Mouse (Mus musculus) bone marrow macrophage, adult 2 months (primary cell): ENCODE results near the gene Slc25a23.

Experiments
- CTCF ChIP-seq: IDR thresholded peaks from 2 replicates; pipeline ENCODE4 v1.5.1; 2012; ENCODE audit warnings: low read depth, mild to moderate bottlenecking, low read length, moderate library complexity
- POLR2A ChIP-seq: IDR thresholded peaks from 2 replicates; pipeline ENCODE4 v1.6.1; 2012; ENCODE audit warnings: mild to moderate bottlenecking, low read depth, low read length, borderline replicate concordance

DNA sequence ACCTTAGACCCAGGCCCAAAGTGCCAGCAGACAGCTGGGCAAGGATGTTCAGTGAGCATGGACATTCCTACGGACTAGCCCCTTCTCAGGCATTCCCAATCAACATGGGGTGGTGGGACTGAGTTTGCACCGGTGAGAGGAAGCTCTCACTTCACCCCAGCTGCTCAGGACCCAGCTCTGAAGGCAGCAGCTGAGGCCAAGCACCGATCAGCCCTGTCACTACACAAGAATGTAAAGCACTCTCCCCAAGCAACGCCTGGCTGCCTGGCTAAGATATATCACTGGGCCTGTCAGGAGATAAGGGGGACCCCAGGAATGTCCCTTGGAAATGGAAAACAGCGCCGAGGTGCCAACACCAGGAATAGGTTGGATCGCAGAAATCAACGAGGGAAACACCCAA is 58.4 kb downstream of the Slc25a23 start:
- TF ChIP-seq POLR2A, result no peak
- TF ChIP-seq CTCF, result no peak
